Mouse (Mus musculus) adrenal gland, adult 8-10 months (tissue): ENCODE data around the gene Akap6. TPM values are rescaled to one million over a fixed set of nuclear protein-coding genes. Genes with fewer than 3 reads are reported as not detected.

Source experiments
- DNase-seq: peaks from one replicate; pipeline ENCODE4 v3.0.0; 2022
- total RNA-seq, 4 experiments: library from RNA; stranded (reverse); gene quantifications; 2 replicates each; pipeline ENCODE4 v1.2.4; 2022

Gene Akap6
- total RNA-seq, 4 experiments from 2014 or later: 2.4 to 6.1 (median 4.5) TPM

- no peak for DNase-seq
Observed at GRCm38 (mm10) chr12:52910345-52910744, 211.2 kb downstream of the Akap6 start.

- DNase-seq: peak; percentile 36
Observed at GRCm38 (mm10) chr12:52910819-52911218, 211.6 kb downstream of the Akap6 start.

GRCm38 (mm10) chr12:52918939-52919338, 219.8 kb downstream of the Akap6 start:
- no peak for DNase-seq

- no peak for DNase-seq
Observed at GRCm38 (mm10) chr12:52922510-52922909, 223.3 kb downstream of the Akap6 start.

- DNase-seq: no peak
Observed at GRCm38 (mm10) chr12:52925448-52925847, 226.3 kb downstream of the Akap6 start.

GRCm38 (mm10) chr12:52933832-52934231, 234.6 kb downstream of the Akap6 start:
- DNase-seq: no peak

- DNase-seq: no peak
Observed at GRCm38 (mm10) chr12:52934989-52935388, 235.8 kb downstream of the Akap6 start.

- DNase-seq: no peak
Observed at GRCm38 (mm10) chr12:52938786-52939185, 239.6 kb downstream of the Akap6 start.

- DNase-seq: no peak
Observed at GRCm38 (mm10) chr12:52939324-52939946, 240.3 kb downstream of the Akap6 start.

GRCm38 (mm10) chr12:52941941-52942340, 242.8 kb downstream of the Akap6 start:
- DNase-seq: no peak

- DNase-seq: no peak
Observed at GRCm38 (mm10) chr12:52944274-52944673, 245.1 kb downstream of the Akap6 start.

GRCm38 (mm10) chr12:52944949-52945348, 245.8 kb downstream of the Akap6 start:
- DNase-seq: no peak

GRCm38 (mm10) chr12:52950660-52951059, 251.5 kb downstream of the Akap6 start:
- DNase-seq: peak; percentile 30

- no peak for DNase-seq
Observed at GRCm38 (mm10) chr12:52957587-52957986, 258.4 kb downstream of the Akap6 start.

GRCm38 (mm10) chr12:52957994-52958393, 258.8 kb downstream of the Akap6 start:
- no peak for DNase-seq

GRCm38 (mm10) chr12:52991745-52992144, 292.6 kb downstream of the Akap6 start:
- no peak for DNase-seq

GRCm38 (mm10) chr12:53012336-53012735, 313.2 kb downstream of the Akap6 start:
- no peak for DNase-seq

GRCm38 (mm10) chr12:53014539-53014938, 315.4 kb downstream of the Akap6 start:
- no peak for DNase-seq

GRCm38 (mm10) chr12:53024575-53025246, 325.5 kb downstream of the Akap6 start:
- no peak for DNase-seq

- DNase-seq: no peak
Observed at GRCm38 (mm10) chr12:53027308-53027707, 328.1 kb downstream of the Akap6 start.

- DNase-seq: no peak
Observed at GRCm38 (mm10) chr12:53028926-53029325, 329.7 kb downstream of the Akap6 start.

GRCm38 (mm10) chr12:53029910-53030309, 330.7 kb downstream of the Akap6 start:
- DNase-seq: no peak

- peak; percentile 1 for DNase-seq
Observed at GRCm38 (mm10) chr12:53032762-53033161, 333.6 kb downstream of the Akap6 start.

GRCm38 (mm10) chr12:53033404-53033913, 334.3 kb downstream of the Akap6 start:
- peak; percentile 7 for DNase-seq
